Mouse (Mus musculus) MEL (cell line): ENCODE measurements around the gene Scin. TPM values are rescaled to one million over a fixed set of nuclear protein-coding genes. Genes with fewer than 3 reads are reported as not detected.

ENCODE experiments used
- DNase-seq: peaks from one replicate; pipeline ENCODE4 v3.0.0; 2011; ENCODE audit warnings: low read depth, low spot score
- H3K27ac ChIP-seq: 2 replicates; pipeline ENCODE4 v1.5.1; 2012; ENCODE audit warnings: low read depth, mild to moderate bottlenecking, control low read depth, low read length, moderate library complexity; ENCODE audit not compliant: control insufficient read depth
- H3K27me3 ChIP-seq, 2 experiments: fragments of 150-350 bp in 1 of 2; sonication (generic) in 1 of 2; 2 replicates each; pipeline ENCODE4 v1.6.1; 2012; ENCODE audit warnings: low read length in 2 of 2, mild to moderate bottlenecking in 2 of 2, improper control_type of control experiment in 1 of 2, moderate library complexity in 1 of 2; ENCODE audit not compliant: insufficient read depth in 2 of 2, control insufficient read depth in 1 of 2
- H3K36me3 ChIP-seq, 2 experiments: 2 replicates each; pipeline ENCODE4 v1.6.1; 2012 to 2014; ENCODE audit warnings: low read length in 2 of 2, improper control_type of control experiment in 1 of 2, inconsistent platforms in 1 of 2, mild to moderate bottlenecking in 1 of 2; ENCODE audit not compliant: insufficient read depth in 2 of 2, control insufficient read depth in 1 of 2
- H3K4me1 ChIP-seq, 2 experiments: fragments of 150-350 bp in 1 of 2; sonication (generic) in 1 of 2; 2 replicates each; pipeline ENCODE4 v1.6.1; 2012; ENCODE audit warnings: low read length in 2 of 2, improper control_type of control experiment in 1 of 2, mild to moderate bottlenecking in 1 of 2; ENCODE audit not compliant: insufficient read depth in 2 of 2, control insufficient read depth in 1 of 2
- H3K4me3 ChIP-seq, 2 experiments: fragments of 150-350 bp in 1 of 2; sonication (generic) in 1 of 2; 2 replicates each; pipeline ENCODE4 v1.5.1; 2012; ENCODE audit warnings: low read depth in 2 of 2, low read length in 2 of 2, mild to moderate bottlenecking in 2 of 2, moderate library complexity in 2 of 2, control low read depth in 1 of 2, improper control_type of control experiment in 1 of 2; ENCODE audit not compliant: control insufficient read depth in 1 of 2, insufficient read depth in 1 of 2
- H3K79me2 ChIP-seq: 2 replicates; pipeline ENCODE4 v1.6.1; 2012; ENCODE audit warnings: mild to moderate bottlenecking, low read length, moderate library complexity; ENCODE audit not compliant: control insufficient read depth, poor library complexity, insufficient read depth
- H3K9ac ChIP-seq: 2 replicates; pipeline ENCODE4 v1.6.1; 2012; ENCODE audit warnings: low read depth, mild to moderate bottlenecking, control low read depth, low read length, moderate library complexity; ENCODE audit not compliant: control insufficient read depth, poor library complexity, severe bottlenecking
- H3K9me3 ChIP-seq: fragments of 150-350 bp; sonication (generic); replicated peaks from 2 replicates; pipeline ENCODE4 v1.6.1; 2012; ENCODE audit warnings: mild to moderate bottlenecking, low read length, improper control_type of control experiment, moderate library complexity; ENCODE audit not compliant: insufficient read depth
- BHLHE40 ChIP-seq: IDR thresholded peaks from 2 replicates; pipeline ENCODE4 v1.6.1; 2012; ENCODE audit warnings: low read depth, mild to moderate bottlenecking, inconsistent platforms, low read length, improper control_type of control experiment, borderline replicate concordance
- CHD1 ChIP-seq: IDR thresholded peaks from 2 replicates; pipeline ENCODE4 v1.6.1; 2012; ENCODE audit warnings: low read depth, mild to moderate bottlenecking, inconsistent platforms, low read length, improper control_type of control experiment
- CHD2 ChIP-seq: IDR thresholded peaks from 2 replicates; pipeline ENCODE4 v1.6.1; 2011; ENCODE audit warnings: low read length, improper control_type of control experiment
- EP300 ChIP-seq, 2 experiments: IDR thresholded peaks; 2 replicates each; pipeline ENCODE4 v1.6.1; 2011; ENCODE audit warnings: improper control_type of control experiment in 2 of 2, low read length in 2 of 2, low read depth in 1 of 2, mild to moderate bottlenecking in 1 of 2
- ETS1 ChIP-seq: IDR thresholded peaks from 2 replicates; pipeline ENCODE4 v1.6.1; 2012; ENCODE audit warnings: low read depth, mild to moderate bottlenecking, inconsistent platforms, low read length, improper control_type of control experiment, moderate library complexity
- GATA1 ChIP-seq: IDR thresholded peaks from 2 replicates; pipeline ENCODE4 v1.6.1; 2011; ENCODE audit warnings: low read depth, low read length, improper control_type of control experiment
- HCFC1 ChIP-seq: IDR thresholded peaks from 2 replicates; pipeline ENCODE4 v1.6.1; 2012; ENCODE audit warnings: low read depth, mild to moderate bottlenecking, inconsistent platforms, low read length, improper control_type of control experiment, moderate library complexity
- KAT2A ChIP-seq: conservative IDR thresholded peaks from 2 replicates; pipeline ENCODE4 v1.6.1; 2012; ENCODE audit warnings: low read depth, low read length, improper control_type of control experiment, inconsistent platforms
- MAX ChIP-seq: IDR thresholded peaks from 2 replicates; pipeline ENCODE4 v1.6.1; 2011; ENCODE audit warnings: low read length, improper control_type of control experiment
- MEF2A ChIP-seq: IDR thresholded peaks from 2 replicates; pipeline ENCODE4 v1.6.1; 2014; ENCODE audit warnings: low read depth, mild to moderate bottlenecking, inconsistent platforms, low read length, improper control_type of control experiment; ENCODE audit not compliant: poor library complexity, insufficient replicate concordance, severe bottlenecking; ENCODE audit errors: extremely low read depth
- MXI1 ChIP-seq: IDR thresholded peaks from 2 replicates; pipeline ENCODE4 v1.6.1; 2011; ENCODE audit warnings: mild to moderate bottlenecking, low read depth, low read length, improper control_type of control experiment
- NELFE ChIP-seq: IDR thresholded peaks from 2 replicates; pipeline ENCODE4 v1.6.1; 2011; ENCODE audit warnings: low read depth, low read length, improper control_type of control experiment
- NRF1 ChIP-seq: IDR thresholded peaks from 2 replicates; pipeline ENCODE4 v1.6.1; 2014; ENCODE audit warnings: low read depth, mild to moderate bottlenecking, inconsistent platforms, low read length, improper control_type of control experiment, moderate library complexity; ENCODE audit not compliant: poor library complexity, insufficient read depth, severe bottlenecking
- POLR2A ChIP-seq, 2 experiments: IDR thresholded peaks; 2 replicates each; pipeline ENCODE4 v1.6.1; 2011 to 2012; ENCODE audit warnings: low read length in 2 of 2, mild to moderate bottlenecking in 2 of 2, control low read depth in 1 of 2, improper control_type of control experiment in 1 of 2, low read depth in 1 of 2, moderate library complexity in 1 of 2; ENCODE audit not compliant: control insufficient read depth in 1 of 2, insufficient read depth in 1 of 2, poor library complexity in 1 of 2
- POLR2AphosphoS5 ChIP-seq: IDR thresholded peaks from 2 replicates; pipeline ENCODE4 v1.6.1; 2012; ENCODE audit warnings: low read depth, borderline replicate concordance, mild to moderate bottlenecking, inconsistent platforms, low read length, moderate library complexity, mixed read lengths
- RAD21 ChIP-seq: IDR thresholded peaks from 2 replicates; pipeline ENCODE4 v1.6.1; 2011; ENCODE audit warnings: mild to moderate bottlenecking, low read depth, low read length, improper control_type of control experiment
- RCOR1 ChIP-seq: IDR thresholded peaks from 2 replicates; pipeline ENCODE4 v1.6.1; 2012; ENCODE audit warnings: low read depth, mild to moderate bottlenecking, inconsistent platforms, low read length, improper control_type of control experiment
- SIN3A ChIP-seq: IDR thresholded peaks from 2 replicates; pipeline ENCODE4 v1.6.1; 2012; ENCODE audit warnings: low read length, improper control_type of control experiment, inconsistent platforms
- SMC3 ChIP-seq: IDR thresholded peaks from 2 replicates; pipeline ENCODE4 v1.6.1; 2011; ENCODE audit warnings: low read depth, low read length, improper control_type of control experiment
- TAL1 ChIP-seq: IDR thresholded peaks from 2 replicates; pipeline ENCODE4 v1.6.1; 2012; ENCODE audit warnings: mild to moderate bottlenecking, inconsistent platforms, low read length, moderate library complexity, mixed read lengths
- TCF12 ChIP-seq: IDR thresholded peaks from 2 replicates; pipeline ENCODE4 v1.6.1; 2014; ENCODE audit warnings: low read depth, mild to moderate bottlenecking, inconsistent platforms, low read length, improper control_type of control experiment, moderate library complexity
- USF1 ChIP-seq: IDR thresholded peaks from 2 replicates; pipeline ENCODE4 v1.6.1; 2014; ENCODE audit warnings: low read depth, mild to moderate bottlenecking, inconsistent platforms, low read length, improper control_type of control experiment, moderate library complexity
- ZMIZ1 ChIP-seq: IDR thresholded peaks from 2 replicates; pipeline ENCODE4 v1.6.1; 2012; ENCODE audit warnings: low read depth, mild to moderate bottlenecking, inconsistent platforms, low read length, improper control_type of control experiment, moderate library complexity
- ZNF384 ChIP-seq: IDR thresholded peaks from 2 replicates; pipeline ENCODE4 v1.6.1; 2012; ENCODE audit warnings: low read depth, mild to moderate bottlenecking, inconsistent platforms, low read length, improper control_type of control experiment
- polyA plus RNA-seq, 2 experiments: library from polyadenylated mRNA; stranded (reverse) in 1 of 2; unstranded in 1 of 2; fragments of >175 nt in 1 of 2; fragments of >200 nt in 1 of 2; gene quantifications; 2 replicates each; pipeline versions ENCODE4 v1.2.1 to v1.2.4; 2012; ENCODE audit warnings: low replicate concordance in 2 of 2, low read depth in 1 of 2; ENCODE audit not compliant: insufficient read length in 2 of 2, insufficient read depth in 1 of 2, missing spikeins in 1 of 2
- total RNA-seq: library from RNA; depleted of rRNA; stranded (reverse); fragments of 300-350 nt; gene quantifications from 2 replicates; pipeline ENCODE4 v1.2.3, GENCODE M21; 2012

Scin gene
- total and polyA plus RNA-seq, 3 experiments: 0.03 to 0.04 TPM; not detected in 1

GRCm38 (mm10) chr12:40027444-40027843 lies 106.6 kb downstream of the Scin start (continued):
- no peak for TF ChIP-seq KAT2A
- peak; percentile 45; the same call in 1 of the 2 replicates for TF ChIP-seq SIN3A

DNA sequence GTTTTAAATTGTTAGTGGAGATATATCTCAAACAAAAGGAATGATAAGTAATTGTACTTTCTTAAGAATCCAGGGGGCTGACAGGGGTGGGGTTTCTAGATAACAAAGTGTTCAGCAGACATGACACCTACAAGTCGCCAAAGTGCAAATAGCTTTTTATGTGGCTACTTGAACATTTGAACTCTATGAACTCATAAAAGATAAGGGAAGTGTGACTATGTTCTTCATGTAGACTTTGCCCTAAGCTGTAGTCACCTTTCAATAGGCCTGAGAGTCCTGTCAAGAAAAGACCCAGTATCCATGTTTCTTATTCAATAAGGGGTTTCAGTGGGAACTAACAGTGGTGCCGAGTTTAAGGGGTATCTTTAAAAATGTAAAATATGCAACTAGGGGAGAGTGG lies 110.1 kb downstream of the Scin start:
- Histone ChIP-seq H3K79me2 (no peaks in the 10 kb centered on the region), H3K9me3 (no peaks in the 10 kb centered on the region), H3K9ac (no peak overlapping the region), H3K4me1 (peaks cover 18 to 27% of the 10 kb centered on the region in 2 experiments), H3K27ac (no peak overlapping the region; the same call in 1 of the 2 replicates), H3K27me3 (no peaks in the 10 kb centered on the region), H3K4me3 (no peak overlapping the region)
- peak; percentile 39 for DNase-seq
- no peak for TF ChIP-seq POLR2AphosphoS5
- peak; percentile 14 to 30; a peak in 2 of 4 replicates for TF ChIP-seq EP300 (IDR thresholded peaks at IDR 0.05; ENCODE audit: low read depth in 1 of 2, low read length in 2 of 2)
- no peak for TF ChIP-seq TCF12
- no peak for TF ChIP-seq MAX
- TF ChIP-seq ETS1: peak; percentile 44; the same call in 1 of the 2 replicates
- TF ChIP-seq CHD1: no peak
- no peak for TF ChIP-seq POLR2A (IDR thresholded peaks at IDR 0.05; ENCODE audit: control insufficient read depth in 1 of 2, insufficient read depth in 1 of 2, low read depth in 1 of 2, low read length in 2 of 2, poor library complexity in 1 of 2)
- TF ChIP-seq USF1: no peak
- TF ChIP-seq GATA1: peak; percentile 42; the same call in 1 of the 2 replicates
- no peak for TF ChIP-seq NRF1
- TF ChIP-seq, all 39 proteins: peak for 3
- peaks cover 0 to 39% of the 10 kb centered on the region in 2 experiments; a peak in 2 of 4 replicates for H3K36me3 ChIP-seq

DNA sequence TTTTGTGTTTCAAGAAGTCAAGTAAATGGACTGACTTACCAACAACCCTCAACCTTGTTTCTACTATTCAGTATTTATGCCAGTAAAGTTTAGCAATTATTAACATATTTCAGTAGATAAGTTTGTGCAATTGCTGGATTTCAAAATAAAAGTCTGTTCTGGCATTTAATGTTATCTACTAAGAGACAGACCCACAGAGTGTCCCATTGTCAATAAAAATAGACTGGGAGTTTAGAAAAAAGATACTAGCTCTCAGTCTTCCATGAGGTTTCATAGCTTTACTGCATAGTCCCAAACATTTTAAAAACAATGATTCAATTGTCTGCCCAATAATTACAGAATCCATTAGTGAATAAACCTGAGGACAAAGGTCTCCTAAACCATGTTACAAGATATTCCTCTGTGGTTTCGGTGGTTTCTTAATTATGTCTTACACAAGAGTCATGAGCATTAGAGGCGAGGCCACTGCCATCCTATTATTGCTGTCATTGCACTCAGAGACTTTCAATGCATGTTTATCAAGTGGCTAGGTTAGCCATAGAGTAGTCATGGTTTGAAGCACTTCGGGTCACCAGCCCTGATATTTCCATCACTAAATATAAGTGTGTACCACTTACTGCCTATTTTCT lies 110.9 kb downstream of the Scin start:
- H3K27me3 ChIP-seq: no peaks in the 10 kb centered on the region
- no peak overlapping the region for H3K4me3 ChIP-seq
- no peaks in the 10 kb centered on the region for H3K79me2 ChIP-seq
- H3K9me3 ChIP-seq: no peaks in the 10 kb centered on the region
- no peak overlapping the region for H3K27ac ChIP-seq
- peaks cover 0 to 33% of the 10 kb centered on the region in 2 experiments; a peak in 2 of 4 replicates for H3K36me3 ChIP-seq
- H3K4me1 ChIP-seq: peaks cover 19 to 20% of the 10 kb centered on the region in 2 experiments
- no peak overlapping the region for H3K9ac ChIP-seq
- TF ChIP-seq MAX (no peak), BHLHE40 (no peak), SMC3 (no peak), MXI1 (0 out of 2 replicates have a peak, but pooled peaks have one; percentile 20), ZNF384 (peak; percentile 67; the same call in 1 of the 2 replicates), RAD21 (no peak), TAL1 (peak; percentile 65), RCOR1 (no peak), HCFC1 (no peak), CHD2 (no peak), SIN3A (peak; percentile 81), ZMIZ1 (no peak), NELFE (no peak), GATA1 (peak; percentile 79), ETS1 (peak; percentile 68), TCF12 (peak; percentile 52; the same call in 1 of the 2 replicates), CHD1 (no peak), MEF2A (peak; percentile 9; the same call in 1 of the 2 replicates), EP300 (IDR thresholded peaks at IDR 0.05; ENCODE audit: low read depth in 1 of 2, low read length in 2 of 2) (peak; percentile 63 to 66; a peak in 3 of 4 replicates), POLR2AphosphoS5 (no peak)
- peak; percentile 59 for DNase-seq
